Mouse (Mus musculus): ENCODE results near the gene Rpgrip1l. TPM values are rescaled to one million over a fixed set of nuclear protein-coding genes. Genes with fewer than 3 reads are reported as not detected.

The Rpgrip1l gene
- polyA plus RNA-seq, 1 experiment: 3.3 TPM

GRCm38 (mm10) chr8:91217062-91217905, 95.8 kb downstream of the Rpgrip1l start:
- Histone ChIP-seq H3K4me1 (ENCODE audit: control insufficient read depth, insufficient read depth, insufficient read length, low read length) (peaks cover 2% of the 10 kb centered on the region; the same call in 1 of the 2 replicates), H3K27ac (replicated peaks; ENCODE audit: low read depth, low read length) (no peak overlapping the region), H3K4me3 (ENCODE audit: insufficient read depth, low read depth, low read length) (no peak overlapping the region)

DNA sequence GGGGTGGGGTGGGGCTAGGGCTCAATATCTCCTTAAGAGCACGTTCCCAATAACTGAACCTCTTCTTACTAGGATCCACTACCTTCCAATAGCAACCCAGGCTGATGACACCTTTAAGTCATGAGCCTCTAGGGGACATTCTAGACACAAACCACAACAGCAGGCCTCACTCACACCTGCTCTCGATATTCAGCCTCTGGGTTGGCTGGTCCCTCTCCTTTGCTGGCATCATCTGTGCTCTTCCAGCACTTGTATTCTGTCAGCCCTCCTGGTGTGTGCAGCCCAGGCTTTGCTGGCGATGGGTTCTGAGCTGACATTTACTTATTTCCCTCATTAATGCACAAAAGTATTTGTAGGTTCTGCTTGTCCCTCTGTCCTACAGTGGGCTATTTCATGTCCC, 98.8 kb downstream of the Rpgrip1l start:
- Histone ChIP-seq H3K4me1 (ENCODE audit: control insufficient read depth, insufficient read depth, insufficient read length, low read length) (peaks cover 2% of the 10 kb centered on the region; the same call in 1 of the 2 replicates), H3K4me3 (ENCODE audit: insufficient read depth, low read depth, low read length) (no peak overlapping the region), H3K27ac (replicated peaks; ENCODE audit: low read depth, low read length) (no peak overlapping the region)

DNA sequence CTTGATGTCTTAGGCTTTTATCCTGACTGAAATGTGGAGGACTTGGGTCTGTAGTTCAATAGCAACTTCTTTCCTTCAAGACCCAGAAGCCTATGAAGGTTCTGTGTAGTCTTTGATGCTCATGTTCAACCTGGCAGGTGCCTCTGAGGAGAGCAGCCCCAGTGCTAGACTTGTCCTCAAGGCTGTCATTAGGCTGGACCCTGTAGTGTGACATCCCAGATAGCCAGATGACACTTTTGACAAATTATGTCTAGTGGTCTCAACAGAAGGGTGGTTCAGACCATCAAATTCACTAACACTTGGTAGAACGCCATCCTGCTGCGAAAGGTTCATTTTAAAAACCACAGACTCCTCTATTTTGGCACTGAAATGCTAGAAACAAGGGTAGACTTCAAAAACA, 100.1 kb downstream of the Rpgrip1l start:
- Histone ChIP-seq H3K4me3 (ENCODE audit: insufficient read depth, low read depth, low read length) (no peak overlapping the region), H3K27ac (replicated peaks; ENCODE audit: low read depth, low read length) (no peak overlapping the region), H3K4me1 (ENCODE audit: control insufficient read depth, insufficient read depth, insufficient read length, low read length) (peaks cover 2% of the 10 kb centered on the region; the same call in 1 of the 2 replicates)

GRCm38 (mm10) chr8:91209658-91210057, 103.4 kb downstream of the Rpgrip1l start:
- Histone ChIP-seq H3K4me1 (ENCODE audit: control insufficient read depth, insufficient read depth, insufficient read length, low read length) (no peaks in the 10 kb centered on the region), H3K27ac (replicated peaks; ENCODE audit: low read depth, low read length) (no peak overlapping the region), H3K4me3 (ENCODE audit: insufficient read depth, low read depth, low read length) (no peak overlapping the region)

GRCm38 (mm10) chr8:91207676-91208075, 105.4 kb downstream of the Rpgrip1l start:
- H3K4me1 ChIP-seq (ENCODE audit: control insufficient read depth, insufficient read depth, insufficient read length, low read length): no peaks in the 10 kb centered on the region
- no peak overlapping the region for H3K4me3 ChIP-seq (ENCODE audit: insufficient read depth, low read depth, low read length)

DNA sequence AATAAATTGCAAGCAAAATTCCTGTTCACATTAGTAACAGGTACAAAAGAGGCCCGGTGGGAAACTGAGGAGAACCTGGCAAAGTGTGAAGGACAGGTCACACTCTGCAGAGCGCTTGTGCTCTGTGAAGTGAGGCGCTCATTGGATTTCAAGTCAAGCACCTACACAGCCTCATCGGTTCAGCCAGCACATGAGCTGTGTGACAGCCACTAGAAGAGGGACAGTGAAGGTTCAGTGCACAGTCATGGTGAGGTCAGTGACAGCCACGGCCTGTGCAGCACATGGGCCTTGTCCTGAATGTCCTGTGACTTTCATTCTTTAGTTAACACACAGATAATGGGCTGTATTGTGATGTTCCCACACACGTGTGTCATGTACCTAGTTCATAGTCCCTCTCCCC, 107.2 kb downstream of the Rpgrip1l start:
- Histone ChIP-seq H3K4me1 (ENCODE audit: control insufficient read depth, insufficient read depth, insufficient read length, low read length) (no peaks in the 10 kb centered on the region), H3K4me3 (ENCODE audit: insufficient read depth, low read depth, low read length) (no peak overlapping the region), H3K27ac (replicated peaks; ENCODE audit: low read depth, low read length) (no peak overlapping the region)

More at GRCm38 (mm10) chr8:91207676-91208075, 105.4 kb downstream of the Rpgrip1l start:
- no peak overlapping the region for H3K27ac ChIP-seq (replicated peaks; ENCODE audit: low read depth, low read length)

DNA sequence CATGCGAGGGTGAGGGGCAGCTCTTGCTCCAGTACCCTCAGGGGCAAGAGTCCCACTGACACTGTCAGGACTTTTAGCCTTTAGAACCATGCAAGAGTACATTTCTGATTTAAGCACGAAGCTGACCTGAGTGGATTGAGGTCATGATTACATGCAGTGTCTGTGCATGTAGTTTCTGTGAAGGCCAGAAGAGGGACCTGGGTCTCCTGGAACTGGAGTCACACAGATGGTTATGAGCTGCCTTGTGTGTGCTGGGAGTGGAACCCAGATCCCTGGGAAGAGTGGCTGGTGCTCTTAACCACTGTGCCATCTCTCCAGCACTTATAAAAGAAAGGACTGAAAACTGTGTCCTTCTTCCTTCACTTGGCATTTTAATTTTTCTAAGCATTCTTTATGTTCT, 111.9 kb downstream of the Rpgrip1l start:
- H3K4me1 ChIP-seq (ENCODE audit: control insufficient read depth, insufficient read depth, insufficient read length, low read length): peaks cover 2% of the 10 kb centered on the region; the same call in 1 of the 2 replicates
- no peak overlapping the region for H3K27ac ChIP-seq (replicated peaks; ENCODE audit: low read depth, low read length)
- H3K4me3 ChIP-seq (ENCODE audit: insufficient read depth, low read depth, low read length): no peak overlapping the region

GRCm38 (mm10) chr8:91199876-91200275, 113.2 kb downstream of the Rpgrip1l start, which contains the start of gene Aktip:
TSS of gene Aktip (minus strand) at chr8:91199976.
- Histone ChIP-seq H3K4me1 (ENCODE audit: control insufficient read depth, insufficient read depth, insufficient read length, low read length) (peaks cover 2% of the 10 kb centered on the region; the same call in 1 of the 2 replicates), H3K4me3 (ENCODE audit: insufficient read depth, low read depth, low read length) (no peak within 1 kb of the TSS), H3K27ac (replicated peaks; ENCODE audit: low read depth, low read length) (no peak within 1 kb of the TSS)

GRCm38 (mm10) chr8:91198036-91198435, 115.0 kb downstream of the Rpgrip1l start:
- no peak overlapping the region for H3K27ac ChIP-seq (replicated peaks; ENCODE audit: low read depth, low read length)
- no peak overlapping the region for H3K4me3 ChIP-seq (ENCODE audit: insufficient read depth, low read depth, low read length)
- H3K4me1 ChIP-seq (ENCODE audit: control insufficient read depth, insufficient read depth, insufficient read length, low read length): peaks cover 2% of the 10 kb centered on the region; the same call in 1 of the 2 replicates

GRCm38 (mm10) chr8:91197233-91197632, 115.8 kb downstream of the Rpgrip1l start:
- Histone ChIP-seq H3K27ac (replicated peaks; ENCODE audit: low read depth, low read length) (no peak overlapping the region), H3K4me3 (ENCODE audit: insufficient read depth, low read depth, low read length) (no peak overlapping the region), H3K4me1 (ENCODE audit: control insufficient read depth, insufficient read depth, insufficient read length, low read length) (peaks cover 2% of the 10 kb centered on the region; the same call in 1 of the 2 replicates)

- Histone ChIP-seq H3K4me3 (ENCODE audit: insufficient read depth, low read depth, low read length) (no peak overlapping the region), H3K4me1 (ENCODE audit: control insufficient read depth, insufficient read depth, insufficient read length, low read length) (peaks cover 2% of the 10 kb centered on the region; the same call in 1 of the 2 replicates), H3K27ac (replicated peaks; ENCODE audit: low read depth, low read length) (no peak overlapping the region)
These were observed 116.4 kb downstream of the Rpgrip1l start for GRCm38 (mm10) chr8:91196661-91197060.

DNA sequence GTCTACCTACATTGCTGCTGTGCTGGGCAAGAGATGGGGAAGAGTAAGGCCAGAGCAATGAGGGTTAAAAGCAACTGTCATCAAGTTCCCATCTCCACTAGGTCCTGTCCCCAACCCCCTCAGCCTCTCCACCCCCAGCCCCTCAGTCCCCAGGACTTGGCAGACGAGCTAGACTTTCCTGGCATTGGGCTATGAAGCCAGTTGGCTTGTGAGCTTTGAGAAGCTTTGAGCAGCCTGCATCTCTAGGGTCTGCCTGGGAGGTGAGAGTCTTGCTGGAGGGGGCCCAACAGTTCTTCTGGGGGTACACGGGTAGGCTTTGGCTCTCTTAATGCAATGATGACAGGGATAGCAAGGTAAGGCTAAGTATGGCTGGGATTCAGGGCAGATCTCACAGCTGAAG, 119.0 kb downstream of the Rpgrip1l start:
- H3K4me3 ChIP-seq (ENCODE audit: insufficient read depth, low read depth, low read length): no peak overlapping the region
- peaks cover 2% of the 10 kb centered on the region; the same call in 1 of the 2 replicates for H3K4me1 ChIP-seq (ENCODE audit: control insufficient read depth, insufficient read depth, insufficient read length, low read length)
- H3K27ac ChIP-seq (replicated peaks; ENCODE audit: low read depth, low read length): no peak overlapping the region

GRCm38 (mm10) chr8:91192941-91193340, 120.1 kb downstream of the Rpgrip1l start:
- no peak overlapping the region for H3K4me3 ChIP-seq (ENCODE audit: insufficient read depth, low read depth, low read length)
- H3K4me1 ChIP-seq (ENCODE audit: control insufficient read depth, insufficient read depth, insufficient read length, low read length): peaks cover 2% of the 10 kb centered on the region; the same call in 1 of the 2 replicates
- H3K27ac ChIP-seq (replicated peaks; ENCODE audit: low read depth, low read length): no peak overlapping the region

GRCm38 (mm10) chr8:91190816-91191340, 122.2 kb downstream of the Rpgrip1l start:
- no peaks in the 10 kb centered on the region for H3K4me1 ChIP-seq (ENCODE audit: control insufficient read depth, insufficient read depth, insufficient read length, low read length)
- no peak overlapping the region for H3K4me3 ChIP-seq (ENCODE audit: insufficient read depth, low read depth, low read length)
- no peak overlapping the region for H3K27ac ChIP-seq (replicated peaks; ENCODE audit: low read depth, low read length)

GRCm38 (mm10) chr8:91188152-91188551, 124.9 kb downstream of the Rpgrip1l start:
- H3K4me3 ChIP-seq (ENCODE audit: insufficient read depth, low read depth, low read length): no peak overlapping the region
- no peak overlapping the region for H3K27ac ChIP-seq (replicated peaks; ENCODE audit: low read depth, low read length)
- H3K4me1 ChIP-seq (ENCODE audit: control insufficient read depth, insufficient read depth, insufficient read length, low read length): no peaks in the 10 kb centered on the region

All from brown adipose tissue, adult 24 weeks (tissue).